Mouse (Mus musculus): ENCODE results near the gene Nutf2-ps1. TPM values are rescaled to one million over a fixed set of nuclear protein-coding genes. Genes with fewer than 3 reads are reported as not detected.
"Not testable (repeated sequence)": the region's sequence is repeated elsewhere in the genome, so short reads cannot be mapped to it uniquely, and the experiment has no call there.

Nutf2-ps1 gene
- 283 and 325 TPM in 2 replicates for polyA plus RNA-seq (2015; fragmentation: Nextera tagmentation; extraction: Ambion mirVana)

DNA sequence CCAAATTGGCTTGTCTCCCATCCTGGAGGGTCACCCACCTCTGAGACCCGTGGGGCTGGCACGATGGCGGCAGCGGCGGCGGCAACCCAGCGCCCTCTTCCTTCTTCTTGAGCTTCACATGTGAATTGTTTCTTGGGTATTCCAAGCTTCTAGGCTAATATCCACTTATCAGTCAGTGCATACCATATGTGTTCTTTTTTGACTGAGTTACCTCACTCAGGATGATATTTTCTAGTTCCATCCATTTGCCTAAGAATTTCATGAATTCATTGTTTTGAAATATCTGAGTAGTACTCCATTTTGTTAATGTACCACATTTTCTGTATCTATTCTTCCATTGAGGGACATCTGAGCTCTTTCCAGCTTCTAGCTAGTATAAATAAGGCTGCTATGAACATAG is at the start of gene Nutf2-ps1:
TSS of gene Nutf2-ps1 (minus strand) at position 101 of the 400 bp plus-strand sequence.
- not testable (repeated sequence) for ATAC-seq (ENCODE audit: extremely low read depth, insufficient number of reproducible peaks, low FRiP score, low TSS enrichment)
- 92% methylated on average over 7 of the region's 7 CpGs for WGBS

GRCm38 (mm10) chr19:53638041-53638440 is 49.2 kb upstream of the Nutf2-ps1 start:
- no peak for ATAC-seq (ENCODE audit: extremely low read depth, insufficient number of reproducible peaks, low FRiP score, low TSS enrichment)
- Histone ChIP-seq H3K27me3 (replicated peaks) (no peaks in the 10 kb centered on the region), H3K27ac (replicated peaks) (no peak overlapping the region)

More for the DNA sequence above, at the start of gene Nutf2-ps1:
- not testable (repeated sequence) for H3K27ac ChIP-seq (replicated peaks); H3K36me3 ChIP-seq; H3K9ac ChIP-seq; H3K27me3 ChIP-seq (replicated peaks); H3K4me1 ChIP-seq; H3K4me3 ChIP-seq; H3K4me2 ChIP-seq
- H3K9me3 ChIP-seq, result peaks cover 19% of the 10 kb centered on the region

GRCm38 (mm10) chr19:53621681-53622080 is 32.8 kb upstream of the Nutf2-ps1 start:
- no peak overlapping the region for H3K4me3 ChIP-seq
- no peak overlapping the region for H3K27ac ChIP-seq (replicated peaks)
- ATAC-seq (ENCODE audit: extremely low read depth, insufficient number of reproducible peaks, low FRiP score, low TSS enrichment), result no peak
- peaks cover 92% of the 10 kb centered on the region for H3K36me3 ChIP-seq
- H3K9me3 ChIP-seq, result no peaks in the 10 kb centered on the region
- no peak overlapping the region for H3K4me2 ChIP-seq
- no peaks in the 10 kb centered on the region for H3K27me3 ChIP-seq (replicated peaks)
- H3K9ac ChIP-seq, result no peak overlapping the region
- H3K4me1 ChIP-seq, result no peaks in the 10 kb centered on the region
- WGBS, result 81% methylated on average over 13 of the region's 13 CpGs

More at GRCm38 (mm10) chr19:53638041-53638440, 49.2 kb upstream of the Nutf2-ps1 start:
- 90% methylated on average over 2 of the region's 2 CpGs for WGBS
- H3K4me3 ChIP-seq, result no peak overlapping the region
- H3K36me3 ChIP-seq, result peaks cover 91% of the 10 kb centered on the region
- H3K9ac ChIP-seq, result no peak overlapping the region
- H3K9me3 ChIP-seq, result no peaks in the 10 kb centered on the region
- no peaks in the 10 kb centered on the region for H3K4me1 ChIP-seq
- no peak overlapping the region for H3K4me2 ChIP-seq

DNA sequence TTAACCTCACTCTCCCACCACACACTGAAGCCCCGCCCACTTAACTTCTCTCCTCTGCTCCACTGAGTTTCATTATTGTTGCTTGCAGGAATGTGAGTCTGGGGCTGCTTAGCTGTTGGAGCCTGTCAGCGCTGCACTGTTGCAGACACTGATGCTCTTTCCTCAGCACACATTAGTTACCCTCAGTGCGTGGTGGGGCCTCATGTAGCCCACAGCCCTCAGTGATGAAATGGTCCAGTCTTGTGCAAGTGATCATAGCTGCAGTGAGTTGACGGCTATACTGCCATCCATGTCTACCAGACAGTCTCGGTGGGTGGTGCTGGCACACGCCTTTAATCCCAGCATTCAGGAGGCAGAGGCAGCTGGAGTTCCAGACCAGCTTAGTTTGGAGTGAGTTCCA is 20.1 kb upstream of the Nutf2-ps1 start:
- 0 out of 2 replicates have a peak overlapping the region, but pooled peaks have one; percentile 12 for H3K27ac ChIP-seq (replicated peaks)
- H3K9ac ChIP-seq, result 0 out of 2 replicates have a peak overlapping the region, but pooled peaks have one; percentile 2
- H3K4me3 ChIP-seq, result no peak overlapping the region
- ATAC-seq (ENCODE audit: extremely low read depth, insufficient number of reproducible peaks, low FRiP score, low TSS enrichment), result no peak
- no peaks in the 10 kb centered on the region for H3K9me3 ChIP-seq
- WGBS, result 52% methylated on average over 6 of the region's 6 CpGs
- peaks cover 53% of the 10 kb centered on the region for H3K36me3 ChIP-seq
- H3K27me3 ChIP-seq (replicated peaks), result no peaks in the 10 kb centered on the region
- peaks cover 16% of the 10 kb centered on the region for H3K4me1 ChIP-seq
- no peak overlapping the region for H3K4me2 ChIP-seq

DNA sequence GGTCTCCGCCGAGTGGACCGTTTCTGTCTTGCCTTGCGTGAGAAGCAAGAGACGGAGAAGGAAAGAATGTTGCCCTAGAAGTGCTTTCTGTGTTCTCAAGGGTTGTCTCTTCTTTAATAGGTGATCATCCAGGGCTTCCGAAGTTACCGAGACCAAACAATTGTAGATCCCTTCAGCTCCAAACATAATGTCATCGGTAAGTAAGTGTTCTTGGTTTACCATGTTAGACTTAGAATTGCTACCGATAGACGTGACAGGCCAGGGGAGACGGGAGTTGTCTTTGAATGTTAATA is 12.4 kb upstream of the Nutf2-ps1 start:
- Histone ChIP-seq H3K4me3 (peak overlapping the region; percentile 78), H3K27ac (replicated peaks) (peak overlapping the region; percentile 94), H3K36me3 (peaks cover 33% of the 10 kb centered on the region), H3K27me3 (replicated peaks) (no peaks in the 10 kb centered on the region), H3K9me3 (no peaks in the 10 kb centered on the region), H3K9ac (peak overlapping the region; percentile 99), H3K4me1 (peaks cover 23% of the 10 kb centered on the region), H3K4me2 (peak overlapping the region; percentile 100)
- no peak for ATAC-seq (ENCODE audit: extremely low read depth, insufficient number of reproducible peaks, low FRiP score, low TSS enrichment)
- WGBS, result 8% methylated on average over 11 of the region's 11 CpGs

DNA sequence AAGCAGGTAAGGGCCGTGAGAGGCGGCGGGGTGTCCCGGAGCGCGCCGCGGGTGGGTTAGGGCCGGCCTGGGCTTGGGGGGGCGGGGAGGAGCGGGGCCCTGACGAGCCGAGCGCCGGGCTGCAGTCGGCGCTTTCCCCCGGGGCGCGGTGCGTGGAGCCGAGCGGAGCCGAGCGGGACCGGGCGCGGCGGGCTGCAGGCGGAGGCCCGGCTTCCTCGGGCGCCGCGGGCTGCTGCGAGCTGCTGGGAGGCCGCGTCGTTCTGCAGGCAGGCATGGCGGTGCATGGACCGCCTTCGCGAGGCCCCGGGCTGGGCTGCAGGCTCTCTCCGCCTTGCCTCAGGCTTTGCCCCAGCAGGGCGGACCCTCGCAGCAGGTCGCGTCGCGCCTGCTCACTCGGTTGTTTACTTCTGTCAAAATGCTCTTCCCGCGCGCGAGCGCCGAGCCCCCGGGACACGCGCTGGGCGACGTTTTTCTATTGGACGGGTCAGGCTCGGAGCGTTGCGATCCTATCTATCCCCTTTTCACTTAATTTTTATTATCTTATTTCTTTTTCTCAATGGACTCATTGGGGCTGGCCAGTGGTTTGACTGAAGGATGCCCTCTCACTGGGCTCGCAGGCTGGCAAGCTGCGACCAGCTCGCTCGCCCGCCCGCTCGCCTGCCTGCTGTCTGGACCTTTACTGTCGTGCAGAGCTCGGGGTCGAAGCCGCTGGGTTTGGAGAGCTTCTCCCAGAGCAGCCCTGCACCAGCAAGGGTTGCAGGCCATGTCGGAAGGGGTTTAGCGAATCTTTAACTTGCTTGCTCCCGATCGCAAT is 11.9 kb upstream of the Nutf2-ps1 start:
- under 1% methylated on average over 79 of the region's 82 CpGs for WGBS
- peak overlapping the region; percentile 94 for H3K27ac ChIP-seq (replicated peaks)
- H3K4me2 ChIP-seq, result peak overlapping the region; percentile 100
- peaks cover 29% of the 10 kb centered on the region for H3K36me3 ChIP-seq
- peak; percentile 66 for ATAC-seq (ENCODE audit: extremely low read depth, insufficient number of reproducible peaks, low FRiP score, low TSS enrichment)
- H3K4me1 ChIP-seq, result peaks cover 23% of the 10 kb centered on the region
- H3K4me3 ChIP-seq, result peak overlapping the region; percentile 78
- no peaks in the 10 kb centered on the region for H3K9me3 ChIP-seq
- H3K27me3 ChIP-seq (replicated peaks), result no peaks in the 10 kb centered on the region
- H3K9ac ChIP-seq, result peak overlapping the region; percentile 99

GRCm38 (mm10) chr19:53599757-53600539 is 11.1 kb upstream of the Nutf2-ps1 start, which contains the start of gene Smc3:
Gene Smc3 (plus strand): TSS chr19:53600398.
- Histone ChIP-seq H3K4me3 (peak within 1 kb of the TSS; percentile 78), H3K27me3 (replicated peaks) (no peaks in the 10 kb centered on the region), H3K9me3 (no peaks in the 10 kb centered on the region), H3K4me2 (peak within 1 kb of the TSS; percentile 100), H3K27ac (replicated peaks) (peak within 1 kb of the TSS; percentile 94), H3K9ac (peak within 1 kb of the TSS; percentile 99), H3K4me1 (peaks cover 23% of the 10 kb centered on the region), H3K36me3 (peaks cover 23% of the 10 kb centered on the region)
- ATAC-seq (ENCODE audit: extremely low read depth, insufficient number of reproducible peaks, low FRiP score, low TSS enrichment), result peak; percentile 98
- WGBS, result 1% methylated on average over 63 of the region's 70 CpGs

DNA sequence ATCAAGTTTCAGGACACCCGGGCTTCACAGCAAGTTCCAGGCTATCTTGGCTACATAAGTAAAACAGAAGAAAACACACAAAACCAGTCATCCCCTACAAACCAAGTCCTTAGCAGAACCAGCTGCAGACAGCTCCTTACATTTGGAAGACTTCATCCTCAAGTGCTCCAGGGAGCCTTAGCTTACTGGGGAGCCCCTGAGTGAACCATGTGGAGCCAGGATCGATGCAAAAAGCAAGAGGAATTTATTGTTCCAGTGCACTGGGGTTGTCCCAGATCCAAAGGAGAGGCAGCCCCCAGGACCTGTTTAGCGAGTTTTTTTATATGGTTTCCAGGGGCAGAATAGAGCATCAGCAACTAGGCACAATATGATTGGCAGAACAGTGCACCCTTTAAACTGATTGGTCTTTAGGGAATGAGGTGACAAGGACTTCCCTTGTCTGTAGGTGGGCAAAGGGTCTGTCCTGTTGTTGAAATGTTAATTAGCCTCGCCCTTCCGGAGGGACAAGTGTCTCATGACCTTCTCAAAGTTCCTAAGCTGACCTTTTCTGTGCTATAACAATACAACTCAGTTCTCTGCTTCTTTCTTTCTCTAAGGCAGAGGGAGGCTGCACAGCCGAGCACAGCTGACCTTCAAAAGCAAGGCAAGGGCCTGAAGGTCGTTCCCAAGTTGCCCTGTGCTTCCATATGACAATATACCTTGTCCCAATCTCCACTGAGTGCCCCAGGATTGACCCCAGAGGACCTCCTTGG is 8.0 kb upstream of the Nutf2-ps1 start:
- H3K27me3 ChIP-seq (replicated peaks), result no peaks in the 10 kb centered on the region
- H3K4me1 ChIP-seq, result peaks cover 8% of the 10 kb centered on the region
- H3K9ac ChIP-seq, result no peak overlapping the region
- no peaks in the 10 kb centered on the region for H3K36me3 ChIP-seq
- no peak overlapping the region for H3K4me3 ChIP-seq
- 62% methylated on average over 7 of the region's 7 CpGs for WGBS
- no peak overlapping the region for H3K27ac ChIP-seq (replicated peaks)
- no peaks in the 10 kb centered on the region; the same call in 1 of the 2 replicates for H3K9me3 ChIP-seq
- ATAC-seq (ENCODE audit: extremely low read depth, insufficient number of reproducible peaks, low FRiP score, low TSS enrichment), result no peak
- H3K4me2 ChIP-seq, result no peak overlapping the region

GRCm38 (mm10) chr19:53587686-53588085 is 1.2 kb downstream of the Nutf2-ps1 start:
- WGBS, result 69% methylated on average over 3 of the region's 3 CpGs
- peaks cover 22% of the 10 kb centered on the region for H3K9me3 ChIP-seq
- not testable (repeated sequence) for H3K27ac ChIP-seq (replicated peaks); H3K4me3 ChIP-seq; H3K27me3 ChIP-seq (replicated peaks); ATAC-seq (ENCODE audit: extremely low read depth, insufficient number of reproducible peaks, low FRiP score, low TSS enrichment); H3K4me1 ChIP-seq; H3K4me2 ChIP-seq; H3K9ac ChIP-seq; H3K36me3 ChIP-seq

GRCm38 (mm10) chr19:53580271-53580670 is 8.6 kb downstream of the Nutf2-ps1 start:
- not testable (repeated sequence) for ATAC-seq (ENCODE audit: extremely low read depth, insufficient number of reproducible peaks, low FRiP score, low TSS enrichment); H3K36me3 ChIP-seq; H3K27me3 ChIP-seq (replicated peaks); H3K9ac ChIP-seq; H3K4me3 ChIP-seq; H3K4me2 ChIP-seq; H3K27ac ChIP-seq (replicated peaks)
- H3K4me1 ChIP-seq, result peaks cover 25% of the 10 kb centered on the region
- H3K9me3 ChIP-seq, result peaks cover 16% of the 10 kb centered on the region
- WGBS, result 78% methylated on average over 8 of the region's 8 CpGs

All from heart, embryonic 13.5 days (tissue).